Mouse (Mus musculus) hindbrain, postnatal 0 days (tissue): ENCODE measurements around the gene Clip2. TPM values are rescaled to one million over a fixed set of nuclear protein-coding genes. Genes with fewer than 3 reads are reported as not detected.
A peak's percentile ranks its signal among the peaks of the same experiment; 100 is the strongest.
"Not testable (repeated sequence)": the region's sequence is repeated elsewhere in the genome, so short reads cannot be mapped to it uniquely, and the experiment has no call there.

Experiments
- ATAC-seq: fragments of 200-750 bp; cut with Nextera tagmentation; 2 replicates; pipeline ENCODE4 v1.8.0; 2017; ENCODE audit warnings: mild to moderate bottlenecking, moderate TSS enrichment, moderate library complexity
- DNase-seq: peaks from one replicate; pipeline ENCODE4 v3.0.0-alpha.2; 2015; ENCODE audit warnings: low spot score
- H3K27ac ChIP-seq: fragments of 300-500 bp; sonication (generic); 2 replicates; pipeline ENCODE4 v1.5.1; 2014; ENCODE audit warnings: mild to moderate bottlenecking
- H3K27me3 ChIP-seq: fragments of 300-500 bp; sonication (generic); 2 replicates; pipeline ENCODE4 v1.6.1; 2014; ENCODE audit warnings: low read length, mixed read lengths; ENCODE audit not compliant: insufficient read depth
- H3K36me3 ChIP-seq: fragments of 300-500 bp; sonication (generic); 2 replicates; pipeline ENCODE4 v1.6.1; 2014; ENCODE audit warnings: low read length, mixed read lengths; ENCODE audit not compliant: insufficient read depth
- H3K4me1 ChIP-seq: fragments of 300-500 bp; sonication (generic); 2 replicates; pipeline ENCODE4 v1.6.1; 2014; ENCODE audit warnings: antibody characterized with exemption, low read length, mixed read lengths; ENCODE audit not compliant: insufficient read depth
- H3K4me2 ChIP-seq: fragments of 300-500 bp; sonication (generic); 2 replicates; pipeline ENCODE4 v1.6.1; 2014; ENCODE audit warnings: low read depth, mild to moderate bottlenecking, low read length, moderate library complexity, mixed read lengths
- H3K4me3 ChIP-seq: fragments of 300-500 bp; sonication (generic); 2 replicates; pipeline ENCODE4 v1.5.1; 2014; ENCODE audit warnings: low read length
- H3K9ac ChIP-seq: fragments of 300-500 bp; sonication (generic); replicated peaks from 2 replicates; pipeline ENCODE4 v1.6.1; 2014; ENCODE audit warnings: mild to moderate bottlenecking, low read length, moderate library complexity, mixed read lengths
- H3K9me3 ChIP-seq: fragments of 300-500 bp; sonication (generic); 2 replicates; pipeline ENCODE4 v1.6.1; 2016; ENCODE audit warnings: low read length, mixed read lengths
- CTCF ChIP-seq: IDR thresholded peaks from 2 replicates; pipeline ENCODE4 v1.5.1; 2016; ENCODE audit warnings: antibody characterized with exemption, control low read depth, low read depth
- WGBS: fragments of 180-500 bp; shearing (Covaris S2); extraction: QIAGEN DNeasy Blood & Tissue Kit; methylation state at CpG from one replicate; pipeline ENCODE4 v1.1.7; 2014; 5-methylcytosine and 5-hydroxymethylcytosine counted together
- polyA plus RNA-seq: library from polyadenylated mRNA; unstranded; fragments of >200 nt; fragmentation: Nextera tagmentation; extraction: Ambion mirVana; gene quantifications from 2 replicates; pipeline ENCODE4 v1.2.1, GENCODE M21; 2015
- total RNA-seq: library from RNA; depleted of rRNA; stranded (reverse); fragments of >200 nt; gene quantifications from 2 replicates; pipeline ENCODE4 v1.2.3, GENCODE M21; 2014

Gene Clip2
- total and polyA plus RNA-seq, 2 experiments from 2014 or later: 10.7 to 133 TPM

DNA sequence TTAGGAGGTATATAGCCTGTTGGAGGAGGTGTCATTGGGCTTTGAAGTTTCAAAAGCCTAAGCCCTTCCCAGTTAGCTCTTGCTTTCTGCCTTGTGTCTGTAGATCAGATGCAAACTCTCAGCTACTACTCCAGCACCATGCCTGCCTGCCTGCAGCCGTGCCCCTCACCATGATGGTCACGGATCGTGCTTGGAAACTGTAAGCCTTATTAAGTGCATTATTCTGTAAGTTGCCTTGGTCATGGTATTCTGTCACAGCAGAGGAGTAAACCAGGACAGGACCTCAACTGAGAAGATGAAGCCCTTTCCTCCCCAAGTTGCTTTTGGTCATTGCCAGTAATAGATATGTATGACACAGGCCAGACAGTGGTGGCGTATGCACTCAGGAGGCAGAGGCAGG is 63.6 kb downstream of the Clip2 start:
- H3K4me2 ChIP-seq: no peak overlapping the region
- WGBS: 87% methylated on average over 4 of the region's 4 CpGs
- H3K4me1 ChIP-seq: no peaks in the 10 kb centered on the region
- no peaks in the 10 kb centered on the region for H3K9me3 ChIP-seq
- peaks cover 15% of the 10 kb centered on the region; the same call in 1 of the 2 replicates for H3K36me3 ChIP-seq
- TF ChIP-seq CTCF: no peak
- no peak for DNase-seq
- no peak overlapping the region for H3K9ac ChIP-seq
- no peaks in the 10 kb centered on the region for H3K27me3 ChIP-seq
- ATAC-seq: no peak
- no peak overlapping the region for H3K27ac ChIP-seq
- no peak overlapping the region for H3K4me3 ChIP-seq

DNA sequence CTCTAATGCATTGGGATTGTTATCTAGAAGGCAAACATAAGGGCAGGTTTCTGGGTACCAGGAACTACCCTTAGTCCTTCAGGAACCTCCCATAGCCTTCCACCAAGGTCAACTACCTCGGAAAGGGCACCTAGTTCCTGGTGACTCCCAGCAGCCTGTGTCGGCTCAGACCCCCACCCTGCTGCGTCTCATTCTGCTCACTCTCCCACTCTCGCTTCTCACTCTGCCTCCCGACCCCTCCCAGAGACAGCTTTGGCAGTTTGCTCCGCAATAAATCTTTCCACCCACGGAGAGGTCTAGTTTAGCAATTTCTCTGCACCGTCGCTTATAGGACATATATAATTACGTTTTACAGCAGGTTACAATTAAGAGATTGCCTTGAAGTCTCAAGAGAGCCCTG is 64.2 kb downstream of the Clip2 start:
- no peak overlapping the region for H3K4me3 ChIP-seq
- no peak overlapping the region for H3K27ac ChIP-seq
- H3K9ac ChIP-seq: no peak overlapping the region
- DNase-seq: no peak
- no peaks in the 10 kb centered on the region for H3K9me3 ChIP-seq
- 62% methylated on average over 10 of the region's 10 CpGs for WGBS
- no peaks in the 10 kb centered on the region for H3K27me3 ChIP-seq
- no peaks in the 10 kb centered on the region for H3K4me1 ChIP-seq
- ATAC-seq: no peak
- no peak overlapping the region for H3K4me2 ChIP-seq
- TF ChIP-seq CTCF: no peak
- peaks cover 15% of the 10 kb centered on the region; the same call in 1 of the 2 replicates for H3K36me3 ChIP-seq

DNA sequence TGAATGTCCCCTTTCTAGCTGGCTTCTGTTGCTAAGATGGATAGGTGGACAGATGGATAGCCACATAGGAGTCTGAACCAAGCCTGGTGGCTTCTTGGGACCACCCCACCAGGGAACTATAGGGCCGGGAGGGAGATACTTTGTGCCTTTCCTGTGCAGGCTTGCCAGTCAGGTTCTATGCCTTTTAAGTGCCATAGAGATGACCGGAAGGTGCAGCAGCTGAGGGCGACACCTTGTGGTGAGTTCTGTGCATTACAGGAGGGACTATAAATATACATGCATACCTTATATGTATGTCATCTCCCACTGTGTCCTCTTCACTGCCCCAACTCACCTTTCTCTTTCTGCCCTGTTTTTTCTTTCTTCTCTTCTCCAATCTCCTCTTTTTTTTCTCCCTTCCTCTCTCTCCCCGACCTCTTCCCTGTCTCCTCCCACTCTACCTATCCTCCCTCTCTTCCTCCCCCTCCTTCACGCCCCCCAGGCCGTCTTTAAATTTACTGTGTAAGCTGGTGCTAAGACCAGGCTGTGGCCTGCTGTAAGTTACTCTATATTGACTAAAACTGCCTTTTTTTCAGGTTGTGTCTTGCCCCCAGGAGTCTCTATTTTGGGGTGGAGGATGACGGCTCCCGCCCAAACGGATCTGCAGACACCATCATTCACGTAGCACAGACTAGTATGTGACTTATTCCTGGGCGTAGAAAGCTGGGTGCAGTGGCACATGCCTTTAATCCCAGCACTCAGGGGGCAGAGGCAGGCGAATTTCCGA is 66.2 kb downstream of the Clip2 start:
- WGBS: 62% methylated on average over 13 of the region's 13 CpGs
- Histone ChIP-seq H3K27ac (no peak overlapping the region), H3K4me1 (no peaks in the 10 kb centered on the region), H3K4me3 (no peak overlapping the region), H3K36me3 (peaks cover 15% of the 10 kb centered on the region; the same call in 1 of the 2 replicates), H3K9me3 (no peaks in the 10 kb centered on the region), H3K9ac (no peak overlapping the region), H3K4me2 (no peak overlapping the region), H3K27me3 (no peaks in the 10 kb centered on the region)
- ATAC-seq: peak; percentile 57; the same call in 1 of the 2 replicates
- peak; percentile 99 for TF ChIP-seq CTCF
- peak; percentile 93 for DNase-seq

DNA sequence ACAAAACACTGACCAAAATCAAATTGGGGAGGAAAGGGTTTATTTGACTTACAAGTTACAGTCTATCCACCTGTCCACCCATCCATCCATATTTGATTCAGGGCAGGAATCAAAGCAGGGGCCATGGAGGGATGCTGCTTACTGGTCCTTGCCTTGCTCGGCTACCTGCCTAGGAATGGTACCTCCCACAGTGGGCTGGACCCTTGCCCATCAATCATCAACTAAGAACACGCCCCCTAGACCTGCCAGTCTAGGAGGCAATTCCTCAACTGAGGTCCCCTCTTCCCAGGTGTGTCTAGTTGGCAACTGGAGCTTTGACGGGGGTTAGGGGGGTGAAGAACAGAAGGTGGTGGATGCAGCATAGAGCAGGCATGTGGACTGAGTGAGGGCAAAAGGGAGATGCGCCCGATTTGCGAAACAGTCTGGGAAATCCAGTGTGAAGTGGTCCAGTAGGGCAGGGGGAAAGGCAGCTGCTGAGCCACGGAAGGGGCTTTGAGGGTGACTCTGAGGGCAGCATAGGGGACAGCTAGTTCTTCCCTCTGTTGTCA is 67.0 kb downstream of the Clip2 start:
- WGBS: 76% methylated on average over 7 of the region's 7 CpGs
- H3K4me1 ChIP-seq: no peaks in the 10 kb centered on the region
- no peak overlapping the region for H3K27ac ChIP-seq
- ATAC-seq: no peak
- peaks cover 7% of the 10 kb centered on the region; the same call in 1 of the 2 replicates for H3K36me3 ChIP-seq
- TF ChIP-seq CTCF: no peak
- no peak overlapping the region for H3K4me3 ChIP-seq
- H3K9ac ChIP-seq: no peak overlapping the region
- no peaks in the 10 kb centered on the region for H3K27me3 ChIP-seq
- no peaks in the 10 kb centered on the region for H3K9me3 ChIP-seq
- no peak for DNase-seq
- no peak overlapping the region for H3K4me2 ChIP-seq

DNA sequence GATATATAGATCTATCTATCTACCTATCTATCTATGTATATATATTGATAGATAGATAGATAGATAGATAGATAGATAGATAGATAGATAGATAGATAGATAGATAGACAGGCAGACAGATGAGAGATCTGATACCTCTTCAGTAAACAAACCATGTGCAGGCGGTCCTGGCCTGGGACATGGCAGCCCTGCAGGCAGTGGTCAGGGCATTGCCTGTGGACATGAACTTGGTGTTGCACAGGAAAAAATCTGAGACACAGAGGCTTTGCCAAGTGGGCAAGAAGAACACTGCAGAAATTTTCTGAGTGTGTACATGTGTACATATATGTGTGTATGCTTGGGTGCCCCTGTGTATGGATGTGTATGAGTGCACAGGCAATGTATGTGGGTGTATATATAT is 68.9 kb downstream of the Clip2 start:
- 100% methylated on average over 1 of the region's 1 CpGs for WGBS
- no peak for ATAC-seq
- H3K4me2 ChIP-seq: no peak overlapping the region
- H3K9ac ChIP-seq: no peak overlapping the region
- DNase-seq: no peak
- no peak for TF ChIP-seq CTCF
- no peak overlapping the region for H3K27ac ChIP-seq
- no peak overlapping the region for H3K4me3 ChIP-seq
- no peaks in the 10 kb centered on the region for H3K36me3 ChIP-seq
- H3K27me3 ChIP-seq: no peaks in the 10 kb centered on the region
- H3K9me3 ChIP-seq: no peaks in the 10 kb centered on the region
- H3K4me1 ChIP-seq: no peaks in the 10 kb centered on the region

DNA sequence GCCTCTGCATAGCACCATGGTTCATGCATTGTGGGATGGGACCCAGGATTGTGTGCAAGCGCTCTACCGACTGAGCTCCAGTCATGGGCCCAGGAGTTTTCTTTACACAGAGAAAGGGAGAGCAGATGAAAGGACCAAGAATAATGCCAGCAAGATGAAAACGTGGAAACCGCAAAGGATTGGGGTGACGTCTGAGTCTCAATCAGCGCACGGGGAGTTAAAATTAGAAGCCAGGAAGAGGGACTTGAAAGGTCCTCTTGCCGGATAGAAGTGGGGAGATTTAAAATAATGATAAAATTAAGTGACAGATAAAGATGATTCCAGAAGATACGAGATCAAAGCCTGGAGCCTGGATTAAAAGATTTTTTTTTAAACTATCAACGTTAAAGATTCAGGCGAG is 69.9 kb downstream of the Clip2 start:
- WGBS: 67% methylated on average over 11 of the region's 11 CpGs
- Histone ChIP-seq H3K9ac (no peak overlapping the region), H3K27me3 (no peaks in the 10 kb centered on the region), H3K36me3 (no peaks in the 10 kb centered on the region), H3K27ac (no peak overlapping the region), H3K4me2 (no peak overlapping the region), H3K4me3 (no peak overlapping the region), H3K9me3 (no peaks in the 10 kb centered on the region), H3K4me1 (no peaks in the 10 kb centered on the region)
- no peak for TF ChIP-seq CTCF
- DNase-seq (no peak), ATAC-seq (no peak)

DNA sequence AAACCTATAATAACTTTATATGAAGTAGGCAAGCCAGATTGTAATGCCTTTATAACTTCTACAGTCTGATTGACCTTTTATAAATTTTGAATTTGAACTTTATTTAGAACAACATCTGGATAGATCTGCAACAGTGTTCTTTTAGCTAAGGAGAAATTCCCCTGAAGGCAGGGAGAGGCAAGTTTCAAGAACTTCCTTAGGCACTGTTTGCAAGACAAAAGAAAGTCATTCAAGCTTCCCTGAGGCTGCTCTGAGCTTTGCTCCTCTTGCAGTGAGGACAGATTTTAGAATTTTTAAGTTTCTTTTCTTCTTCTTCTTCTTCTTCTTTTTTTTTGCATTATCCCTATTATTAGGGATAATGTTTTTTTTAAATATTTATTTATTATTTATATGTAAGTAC is 73.3 kb downstream of the Clip2 start:
- H3K4me1 ChIP-seq, H3K9ac ChIP-seq, H3K4me3 ChIP-seq, H3K36me3 ChIP-seq, H3K27me3 ChIP-seq, H3K27ac ChIP-seq, H3K9me3 ChIP-seq, H3K4me2 ChIP-seq, DNase-seq, ATAC-seq: not testable (repeated sequence)

DNA sequence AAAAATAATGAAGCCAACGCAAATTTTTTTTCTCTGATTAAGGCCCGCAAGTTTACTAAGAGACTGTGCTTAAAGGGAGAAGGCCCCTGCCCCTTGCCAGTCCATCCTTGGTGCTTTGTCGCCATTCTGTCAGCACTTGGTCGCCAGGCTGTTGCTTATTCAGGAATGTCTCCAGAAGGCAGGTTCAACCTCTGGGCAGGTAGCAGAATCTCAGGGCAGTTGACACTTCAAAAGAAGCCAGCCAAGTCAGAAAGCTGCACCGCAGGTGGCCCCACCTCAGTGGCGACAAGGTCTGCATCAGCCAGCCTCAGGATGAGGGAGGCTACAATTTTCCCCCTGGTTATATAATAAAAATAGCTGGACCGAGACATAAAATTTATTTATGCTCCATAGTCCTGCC is 76.5 kb downstream of the Clip2 start:
- not testable (repeated sequence) for DNase-seq, H3K27me3 ChIP-seq
- 92% methylated on average over 7 of the region's 7 CpGs for WGBS

More for the DNA sequence above, 76.5 kb downstream of the Clip2 start:
- not testable (repeated sequence) for H3K9ac ChIP-seq, ATAC-seq, H3K4me2 ChIP-seq, H3K4me3 ChIP-seq, H3K36me3 ChIP-seq, H3K27ac ChIP-seq, H3K4me1 ChIP-seq, H3K9me3 ChIP-seq
